Mouse (Mus musculus): ENCODE results near the gene Mfsd11. TPM values are rescaled to one million over a fixed set of nuclear protein-coding genes. Genes with fewer than 3 reads are reported as not detected.
"Not testable (repeated sequence)": the region's sequence is repeated elsewhere in the genome, so short reads cannot be mapped to it uniquely, and the experiment has no call there.

Gene Mfsd11
- polyA plus RNA-seq, 1 experiment from 2014 or later, result 11.8 TPM

DNA sequence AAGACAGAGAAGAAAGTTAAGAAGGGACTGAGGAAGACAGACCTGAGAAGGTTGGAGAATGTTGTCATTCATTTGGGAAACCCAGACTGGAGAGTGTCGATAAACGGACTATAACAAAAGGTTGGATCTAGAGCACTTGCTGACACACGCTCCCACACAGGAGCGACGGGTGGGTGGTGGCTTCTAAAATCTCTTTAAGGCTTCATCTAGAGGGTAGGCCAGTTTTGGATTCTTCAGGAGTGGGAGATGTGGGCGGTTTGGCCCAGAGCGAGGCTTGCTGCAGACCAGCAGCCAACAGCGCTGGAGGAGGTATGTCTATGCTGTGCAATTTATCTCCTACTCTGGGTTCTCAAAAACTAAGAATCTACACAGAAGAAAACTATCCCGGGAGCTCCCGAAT, 29.6 kb upstream of the Mfsd11 start:
- WGBS (ENCODE audit: insufficient replicate concordance), result 79% methylated on average over 10 of the region's 10 CpGs
- Histone ChIP-seq H3K4me2 (no peak overlapping the region), H3K27ac (replicated peaks) (no peak overlapping the region), H3K36me3 (replicated peaks) (no peaks in the 10 kb centered on the region), H3K27me3 (peaks cover 20% of the 10 kb centered on the region), H3K9ac (no peak overlapping the region), H3K4me3 (replicated peaks) (no peak overlapping the region), H3K4me1 (replicated peaks) (peaks cover 5% of the 10 kb centered on the region), H3K9me3 (replicated peaks) (no peaks in the 10 kb centered on the region)
- ATAC-seq (ENCODE audit: insufficient read depth), result no peak

- Histone ChIP-seq H3K4me2 (no peak overlapping the region), H3K4me1 (replicated peaks) (peaks cover 11% of the 10 kb centered on the region), H3K9ac (no peak overlapping the region), H3K36me3 (replicated peaks) (no peaks in the 10 kb centered on the region), H3K27me3 (peaks cover 26% of the 10 kb centered on the region), H3K9me3 (replicated peaks) (no peaks in the 10 kb centered on the region), H3K4me3 (replicated peaks) (no peak overlapping the region), H3K27ac (replicated peaks) (no peak overlapping the region)
- 91% methylated on average over 2 of the region's 2 CpGs for WGBS (ENCODE audit: insufficient replicate concordance)
- ATAC-seq (ENCODE audit: insufficient read depth), result no peak
Observed at GRCm38 (mm10) chr11:116823255-116823654, 29.0 kb upstream of the Mfsd11 start.

- not testable (repeated sequence) for H3K9me3 ChIP-seq (replicated peaks); H3K36me3 ChIP-seq (replicated peaks); ATAC-seq (ENCODE audit: insufficient read depth); H3K27ac ChIP-seq (replicated peaks); H3K4me3 ChIP-seq (replicated peaks); H3K9ac ChIP-seq; H3K4me2 ChIP-seq
- Histone ChIP-seq H3K4me1 (replicated peaks) (peaks cover 14% of the 10 kb centered on the region), H3K27me3 (peaks cover 33% of the 10 kb centered on the region)
- 77% methylated on average over 10 of the region's 10 CpGs for WGBS (ENCODE audit: insufficient replicate concordance)
Observed at GRCm38 (mm10) chr11:116823885-116824284, 28.4 kb upstream of the Mfsd11 start.

GRCm38 (mm10) chr11:116825230-116825629, 27.0 kb upstream of the Mfsd11 start:
- Histone ChIP-seq H3K27me3 (peaks cover 33% of the 10 kb centered on the region), H3K4me1 (replicated peaks) (peaks cover 14% of the 10 kb centered on the region), H3K9me3 (replicated peaks) (no peaks in the 10 kb centered on the region), H3K36me3 (replicated peaks) (no peaks in the 10 kb centered on the region), H3K4me2 (no peak overlapping the region), H3K4me3 (replicated peaks) (no peak overlapping the region), H3K9ac (no peak overlapping the region), H3K27ac (replicated peaks) (no peak overlapping the region)
- WGBS (ENCODE audit: insufficient replicate concordance), result 62% methylated on average over 3 of the region's 5 CpGs
- no peak for ATAC-seq (ENCODE audit: insufficient read depth)

DNA sequence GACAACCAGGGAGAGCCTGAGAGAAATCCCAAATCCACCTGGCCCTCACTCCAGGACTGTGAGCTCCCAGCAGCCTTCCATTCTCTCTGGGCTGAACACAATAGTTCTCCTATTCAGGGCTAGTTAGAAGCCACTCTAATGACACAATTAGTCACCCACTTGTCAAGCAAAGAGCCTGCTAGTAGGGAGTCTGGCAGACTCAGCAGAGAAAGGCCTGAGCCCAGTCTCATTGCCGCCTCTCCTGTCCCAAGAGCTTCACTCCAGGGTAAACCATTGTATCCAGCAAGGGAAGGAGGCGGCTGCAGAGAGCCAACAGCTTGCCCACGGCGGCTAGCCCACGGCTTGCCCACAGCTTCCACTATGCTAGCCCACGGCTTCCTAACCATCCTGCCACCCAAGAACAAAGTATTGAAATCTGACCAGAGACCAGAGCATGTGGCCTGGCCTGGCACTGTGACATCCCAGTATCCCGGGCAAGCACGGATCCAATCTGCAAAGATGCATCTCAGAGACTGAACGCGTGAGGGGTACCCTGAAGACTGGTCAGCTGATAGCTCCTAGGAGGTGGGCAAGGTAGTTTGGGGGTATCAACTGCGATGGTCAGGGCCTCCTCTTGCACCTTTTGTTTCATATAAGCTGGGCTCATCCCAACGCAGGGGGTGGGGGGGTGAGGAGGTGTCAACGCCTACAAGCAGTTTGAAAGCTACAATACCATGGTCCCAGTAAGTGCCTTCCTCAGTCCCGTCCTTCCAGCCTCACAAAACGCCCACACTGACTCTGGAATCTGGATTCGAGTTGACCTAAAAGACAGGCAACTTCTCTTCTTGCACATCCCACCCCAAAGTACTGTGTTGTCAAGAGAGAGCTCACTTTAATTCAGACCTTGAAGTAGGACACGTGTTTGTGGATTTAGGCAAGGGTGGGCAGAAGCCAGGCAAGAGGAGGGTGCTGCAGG, 25.4 kb upstream of the Mfsd11 start:
- ATAC-seq (ENCODE audit: insufficient read depth), result no peak
- H3K27me3 ChIP-seq, result peaks cover 33% of the 10 kb centered on the region
- peaks cover 14% of the 10 kb centered on the region for H3K4me1 ChIP-seq (replicated peaks)
- H3K9me3 ChIP-seq (replicated peaks), result no peaks in the 10 kb centered on the region
- H3K36me3 ChIP-seq (replicated peaks), result no peaks in the 10 kb centered on the region
- 51% methylated on average over 17 of the region's 17 CpGs for whole genome bisulfite sequencing (ENCODE audit: insufficient replicate concordance)
- H3K4me3 ChIP-seq (replicated peaks), result peak overlapping the region; percentile 58
- H3K9ac ChIP-seq, result no peak overlapping the region
- H3K4me2 ChIP-seq, result peak overlapping the region; percentile 79
- H3K27ac ChIP-seq (replicated peaks), result no peak overlapping the region

DNA sequence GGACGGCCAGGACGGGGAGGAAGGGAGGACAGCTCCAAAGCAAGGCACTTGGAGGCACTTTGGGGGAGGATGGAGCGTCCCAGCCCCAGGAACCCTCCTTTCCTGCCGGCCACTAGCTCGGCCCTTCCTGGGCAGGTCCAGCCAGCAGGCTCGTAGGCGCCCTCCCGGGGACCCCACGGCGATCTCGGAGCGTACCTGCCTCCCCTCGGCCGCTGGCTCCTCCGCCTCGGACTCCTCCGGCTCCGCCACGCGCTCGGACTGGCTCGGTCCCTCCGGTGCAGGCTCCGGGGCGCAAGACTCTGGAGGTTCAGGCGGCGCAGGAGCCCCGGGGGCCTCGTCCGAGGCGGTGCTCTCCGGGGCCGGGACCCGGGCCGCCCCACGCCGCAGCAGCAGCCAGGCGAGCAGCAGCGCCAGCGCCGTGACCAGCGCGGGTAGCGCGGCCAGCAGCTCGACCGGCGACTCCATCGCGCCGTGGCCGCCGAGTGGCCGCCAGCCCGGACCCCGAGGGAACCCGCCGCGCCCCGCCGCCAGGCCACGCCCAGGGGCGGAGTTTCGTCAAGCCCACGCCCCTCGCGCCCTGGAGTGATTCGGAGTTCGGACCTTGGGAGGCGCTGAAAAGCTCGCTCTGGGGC, 24.6 kb upstream of the Mfsd11 start, which contains the start of gene Mxra7:
TSS of gene Mxra7 (minus strand) at position 513 of the 632 bp plus-strand sequence.
- H3K4me2 ChIP-seq, result peak within 1 kb of the TSS; percentile 79
- 2% methylated on average over 71 of the region's 71 CpGs for WGBS (ENCODE audit: insufficient replicate concordance)
- 0 out of 2 replicates have a peak, but pooled peaks cover 2% of the 10 kb centered on the region for H3K36me3 ChIP-seq (replicated peaks)
- peaks cover 33% of the 10 kb centered on the region for H3K27me3 ChIP-seq
- H3K4me1 ChIP-seq (replicated peaks), result peaks cover 14% of the 10 kb centered on the region
- H3K9me3 ChIP-seq (replicated peaks), result no peaks in the 10 kb centered on the region
- H3K27ac ChIP-seq (replicated peaks), result no peak within 1 kb of the TSS
- H3K9ac ChIP-seq, result peak within 1 kb of the TSS; percentile 51
- peak; percentile 46 for ATAC-seq (ENCODE audit: insufficient read depth)
- H3K4me3 ChIP-seq (replicated peaks), result peak within 1 kb of the TSS; percentile 58

DNA sequence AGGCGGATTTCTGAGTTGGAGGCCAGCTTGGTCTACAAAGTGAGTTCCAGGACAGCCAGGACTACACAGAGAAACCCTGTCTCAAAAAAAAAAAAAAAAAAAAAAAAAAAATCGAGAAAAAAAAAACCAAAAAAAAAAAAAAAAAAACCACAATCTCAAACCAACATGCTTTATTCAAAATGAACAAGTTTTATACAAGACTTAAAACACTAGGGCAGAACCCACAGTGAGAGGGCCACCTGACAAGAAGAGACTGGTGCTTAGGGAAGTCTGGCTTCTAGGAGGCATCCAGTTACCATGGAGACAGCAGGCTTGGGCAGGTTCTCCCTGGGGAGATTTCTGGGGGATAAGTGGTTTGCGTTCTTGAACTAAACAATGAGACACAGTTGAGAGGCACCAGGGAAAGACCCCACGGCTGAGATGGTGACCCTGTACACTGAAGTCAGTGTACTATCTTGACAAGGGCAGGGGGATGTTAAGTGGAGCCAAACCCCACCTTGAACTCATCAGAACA, 20.0 kb upstream of the Mfsd11 start:
- 48% methylated on average over 4 of the region's 4 CpGs for WGBS (ENCODE audit: insufficient replicate concordance)
- Histone ChIP-seq H3K36me3 (replicated peaks) (peaks cover 44% of the 10 kb centered on the region), H3K4me2 (no peak overlapping the region), H3K9me3 (replicated peaks) (no peaks in the 10 kb centered on the region), H3K9ac (no peak overlapping the region), H3K4me1 (replicated peaks) (peaks cover 23% of the 10 kb centered on the region), H3K27me3 (peaks cover 17% of the 10 kb centered on the region), H3K27ac (replicated peaks) (no peak overlapping the region), H3K4me3 (replicated peaks) (no peak overlapping the region)
- ATAC-seq (ENCODE audit: insufficient read depth), result no peak

- WGBS (ENCODE audit: insufficient replicate concordance), result 59% methylated on average over 1 of the region's 1 CpGs
- no peak for ATAC-seq (ENCODE audit: insufficient read depth)
- no peaks in the 10 kb centered on the region for H3K9me3 ChIP-seq (replicated peaks)
- no peak overlapping the region for H3K9ac ChIP-seq
- H3K27me3 ChIP-seq, result no peaks in the 10 kb centered on the region
- peaks cover 16% of the 10 kb centered on the region for H3K4me1 ChIP-seq (replicated peaks)
- H3K36me3 ChIP-seq (replicated peaks), result peaks cover 71% of the 10 kb centered on the region
- no peak overlapping the region for H3K4me2 ChIP-seq
- no peak overlapping the region for H3K4me3 ChIP-seq (replicated peaks)
- no peak overlapping the region for H3K27ac ChIP-seq (replicated peaks)
Observed at GRCm38 (mm10) chr11:116834954-116835353, 17.3 kb upstream of the Mfsd11 start.

GRCm38 (mm10) chr11:116836283-116836682, 16.0 kb upstream of the Mfsd11 start:
- Histone ChIP-seq H3K4me2 (no peak overlapping the region), H3K9me3 (replicated peaks) (no peaks in the 10 kb centered on the region), H3K27me3 (no peaks in the 10 kb centered on the region), H3K4me1 (replicated peaks) (peaks cover 29% of the 10 kb centered on the region), H3K27ac (replicated peaks) (no peak overlapping the region), H3K36me3 (replicated peaks) (peaks cover 85% of the 10 kb centered on the region), H3K9ac (no peak overlapping the region), H3K4me3 (replicated peaks) (no peak overlapping the region)
- 77% methylated on average over 4 of the region's 4 CpGs for WGBS (ENCODE audit: insufficient replicate concordance)
- no peak for ATAC-seq (ENCODE audit: insufficient read depth)

DNA sequence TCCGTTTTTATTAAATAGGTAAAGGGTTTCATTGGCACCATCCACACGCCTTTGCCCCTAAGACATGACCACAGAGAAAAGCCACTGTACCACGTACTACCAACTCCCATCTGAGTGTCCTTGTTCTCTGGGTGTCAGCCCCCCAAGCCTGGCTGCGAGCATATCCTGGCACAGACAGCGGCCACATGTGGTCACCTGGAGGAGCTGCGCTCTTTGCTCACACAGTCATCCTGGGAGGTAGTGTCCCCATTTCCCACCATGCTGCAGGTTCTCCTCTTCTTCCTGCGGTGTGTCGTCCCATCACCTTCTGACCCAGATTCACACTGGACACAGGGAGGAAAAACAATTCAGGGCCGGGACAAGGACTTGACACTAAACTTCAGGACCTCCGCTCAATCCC, 14.8 kb upstream of the Mfsd11 start:
- Histone ChIP-seq H3K27me3 (no peaks in the 10 kb centered on the region), H3K4me2 (no peak overlapping the region), H3K4me1 (replicated peaks) (peaks cover 38% of the 10 kb centered on the region), H3K9ac (no peak overlapping the region), H3K36me3 (replicated peaks) (peaks cover 86% of the 10 kb centered on the region), H3K4me3 (replicated peaks) (no peak overlapping the region), H3K27ac (replicated peaks) (no peak overlapping the region), H3K9me3 (replicated peaks) (no peaks in the 10 kb centered on the region)
- ATAC-seq (ENCODE audit: insufficient read depth), result no peak
- 81% methylated on average over 10 of the region's 10 CpGs for WGBS (ENCODE audit: insufficient replicate concordance)

DNA sequence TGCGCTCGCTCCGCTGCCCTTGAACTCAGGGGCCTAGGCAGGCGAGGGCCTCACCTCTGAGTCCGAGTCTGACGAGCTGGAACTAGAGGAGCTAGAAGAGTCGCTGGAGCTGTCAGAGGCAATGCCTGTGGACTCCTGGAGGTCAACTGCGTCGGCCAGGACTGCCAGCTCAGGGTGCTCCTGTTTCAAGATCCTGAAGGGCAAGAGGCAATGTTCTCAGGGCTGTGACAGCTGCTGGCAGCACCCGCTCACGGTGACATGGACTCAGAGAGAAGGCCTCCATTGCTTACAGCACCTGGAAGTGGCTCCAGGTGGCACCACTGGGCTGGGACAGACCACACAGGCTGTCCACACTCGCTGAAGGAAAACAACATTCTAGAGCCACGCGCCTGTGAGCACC, 13.3 kb upstream of the Mfsd11 start:
- 85% methylated on average over 14 of the region's 14 CpGs for WGBS (ENCODE audit: insufficient replicate concordance)
- no peak for ATAC-seq (ENCODE audit: insufficient read depth)
- peaks cover 40% of the 10 kb centered on the region for H3K4me1 ChIP-seq (replicated peaks)
- no peaks in the 10 kb centered on the region for H3K9me3 ChIP-seq (replicated peaks)
- H3K4me3 ChIP-seq (replicated peaks), result no peak overlapping the region
- H3K9ac ChIP-seq, result no peak overlapping the region
- no peak overlapping the region for H3K4me2 ChIP-seq
- peaks cover 77% of the 10 kb centered on the region for H3K36me3 ChIP-seq (replicated peaks)
- no peak overlapping the region for H3K27ac ChIP-seq (replicated peaks)
- H3K27me3 ChIP-seq, result no peaks in the 10 kb centered on the region
